Mouse (Mus musculus) heart, postnatal 0 days (tissue): Measurements from ENCODE around the gene Gamt.

Experiments
- CTCF ChIP-seq: IDR thresholded peaks from 2 replicates; pipeline ENCODE4 v1.5.1; 2016; ENCODE audit warnings: antibody characterized with exemption, control low read depth, low read depth
- EP300 ChIP-seq: IDR thresholded peaks from 2 replicates; pipeline ENCODE4 v1.6.1; 2016; ENCODE audit warnings: antibody characterized with exemption, low read depth

DNA sequence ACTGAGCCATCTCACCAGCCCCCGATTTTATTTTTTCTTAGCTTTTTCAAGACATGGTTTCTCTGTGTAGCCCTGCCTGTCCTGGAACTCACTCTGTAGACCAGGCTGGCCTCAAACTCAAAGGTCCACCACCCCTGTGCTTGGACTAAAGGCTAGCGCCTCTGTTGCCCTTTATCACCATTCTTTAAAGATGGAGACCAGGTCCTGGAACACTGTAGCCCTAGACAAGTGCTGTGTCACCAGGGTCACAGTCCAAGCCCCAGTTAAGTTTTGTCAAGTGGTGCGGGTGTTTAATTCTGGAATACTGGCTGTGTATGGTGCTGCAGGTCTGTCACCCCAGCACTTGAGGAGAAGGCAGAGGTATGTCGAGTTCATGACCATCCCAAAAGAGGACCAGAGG, 23.8 kb downstream of the Gamt start:
- TF ChIP-seq CTCF (no peak), EP300 (no peak)
